Mouse (Mus musculus) kidney, adult 11 months (tissue): ENCODE measurements at regions not wholly inside any gene's neighbourhood (a gene's known extent, or its start where the extent isn't known, plus 50 kb on each side); places are given as distances from the start of the nearest gene placed in this dataset.

Source experiments
- DNase-seq: peaks from one replicate; pipeline ENCODE4 v3.0.0; 2022

GRCm38 (mm10) chr1:42351884-42352283 is 343.7 kb upstream of the Pou3f3 start:
- no peak for DNase-seq

- DNase-seq = no peak
Measured at GRCm38 (mm10) chr1:42352389-42352788, 343.2 kb upstream of the Pou3f3 start.

GRCm38 (mm10) chr1:42353096-42353495 is 342.5 kb upstream of the Pou3f3 start:
- no peak for DNase-seq

- no peak for DNase-seq
Measured at GRCm38 (mm10) chr1:42354020-42354419, 341.5 kb upstream of the Pou3f3 start.

- no peak for DNase-seq
Measured at GRCm38 (mm10) chr1:42362438-42362837, 333.1 kb upstream of the Pou3f3 start.

- no peak for DNase-seq
Measured at GRCm38 (mm10) chr1:42365648-42366324, 329.8 kb upstream of the Pou3f3 start.

- DNase-seq = no peak
Measured at GRCm38 (mm10) chr1:42387919-42388684, 307.5 kb upstream of the Pou3f3 start.

- DNase-seq = no peak
Measured at GRCm38 (mm10) chr1:42388740-42389139, 306.8 kb upstream of the Pou3f3 start.

GRCm38 (mm10) chr1:42395651-42396260 is 299.8 kb upstream of the Pou3f3 start:
- DNase-seq = no peak

- DNase-seq = no peak
Measured at GRCm38 (mm10) chr1:42398461-42399154, 297.0 kb upstream of the Pou3f3 start.

- no peak for DNase-seq
Measured at GRCm38 (mm10) chr1:42415817-42416538, 279.6 kb upstream of the Pou3f3 start.

GRCm38 (mm10) chr1:42416539-42417218 is 278.9 kb upstream of the Pou3f3 start:
- DNase-seq = no peak

GRCm38 (mm10) chr1:42417815-42418214 is 277.8 kb upstream of the Pou3f3 start:
- DNase-seq = no peak

- DNase-seq = no peak
Measured at GRCm38 (mm10) chr1:42418233-42418632, 277.3 kb upstream of the Pou3f3 start.

GRCm38 (mm10) chr1:42436366-42436998 is 259.1 kb upstream of the Pou3f3 start:
- DNase-seq = no peak

GRCm38 (mm10) chr1:42468365-42468764 is 227.2 kb upstream of the Pou3f3 start:
- peak; percentile 78 for DNase-seq

- no peak for DNase-seq
Measured at GRCm38 (mm10) chr1:42471846-42472494, 223.6 kb upstream of the Pou3f3 start.

- DNase-seq = no peak
Measured at GRCm38 (mm10) chr1:42472495-42473230, 222.9 kb upstream of the Pou3f3 start.

- no peak for DNase-seq
Measured at GRCm38 (mm10) chr1:42474197-42474596, 221.4 kb upstream of the Pou3f3 start.

- DNase-seq = no peak
Measured at GRCm38 (mm10) chr1:42474831-42475230, 220.7 kb upstream of the Pou3f3 start.
